ENCODE assay signal across 10 mouse cellular contexts in genomic region chr17:4867754-4868445, GRCm38 (mm10).
DNase-seq lines count a peak whose midpoint lies in the region; ATAC-seq and TF ChIP-seq lines count a peak whose summit lies in the region.
"Had no signal": no experiment of that assay in that cellular context is flagged by ENCODE, and none has a peak within 500 bp of the region (broad histone marks: within the 10 kb centered on the region; RNA-seq: fewer than 3 reads in every experiment).

No protein-coding gene starts in this region.

- peaks cover 4 to 6% of the 10 kb centered on the region in 2 experiments; a peak in 3 of 4 replicates for H3K4me1 ChIP-seq in heart, embryonic 14.5 days (ENCODE audit: control insufficient read depth in 2 of 2, insufficient read depth in 2 of 2, low read length in 2 of 2)
- peaks cover 10% of the 10 kb centered on the region for H3K4me1 ChIP-seq in lung, embryonic 16.5 days (replicated peaks; ENCODE audit: control insufficient read depth, insufficient read depth, low read length)
- no peaks in the 10 kb centered on the region for H3K4me1 ChIP-seq in thymus, adult 2 months (replicated peaks; ENCODE audit: control insufficient read depth, insufficient read depth, low read length)

- H3K27me3 ChIP-seq in heart, embryonic 14.5 days (ENCODE audit: control insufficient read depth, insufficient read depth, low read length), result no peaks in the 10 kb centered on the region
- H3K27me3 ChIP-seq in lung, embryonic 16.5 days (ENCODE audit: control insufficient read depth, insufficient read depth, low read depth, low read length), result no peaks in the 10 kb centered on the region
- no peaks in the 10 kb centered on the region for H3K27me3 ChIP-seq in thymus, adult 2 months (ENCODE audit: control insufficient read depth, insufficient read depth, low read length)
- H3K27me3 ChIP-seq: embryonic facial prominence, embryonic 13.5 days had no signal

- H3K4me3 ChIP-seq in heart, embryonic 14.5 days (ENCODE audit: control insufficient read depth in 1 of 2, insufficient read depth in 1 of 2, low read depth in 1 of 2, low read length in 2 of 2), result no peak overlapping the region
- no peak overlapping the region for H3K4me3 ChIP-seq in lung, embryonic 16.5 days (ENCODE audit: low read length)
- H3K4me3 ChIP-seq in thymus, adult 2 months (ENCODE audit: control insufficient read depth, insufficient read depth, low read length), result no peak overlapping the region
- H3K4me3 ChIP-seq: embryonic facial prominence, embryonic 13.5 days had no signal

- peak overlapping the region; percentile 38 to 45; a peak in 2 of 4 replicates for H3K27ac ChIP-seq in heart, embryonic 14.5 days (replicated peaks in 1 of 2; ENCODE audit: control insufficient read depth in 1 of 2, insufficient read depth in 1 of 2, low read depth in 2 of 2, low read length in 2 of 2)
- H3K27ac ChIP-seq in lung, embryonic 16.5 days (ENCODE audit: low read length), result peak overlapping the region; percentile 39; the same call in 1 of the 2 replicates
- H3K27ac ChIP-seq in thymus, adult 2 months (ENCODE audit: control insufficient read depth, insufficient read depth, low read length), result no peak overlapping the region
- H3K27ac ChIP-seq: embryonic facial prominence, embryonic 13.5 days had no signal

- H3K36me3 ChIP-seq in heart, embryonic 14.5 days (ENCODE audit: control insufficient read depth, insufficient read depth, low read length), result no peaks in the 10 kb centered on the region
- no peaks in the 10 kb centered on the region for H3K36me3 ChIP-seq in lung, embryonic 16.5 days (ENCODE audit: control insufficient read depth, insufficient read depth, low read length)
- no peaks in the 10 kb centered on the region for H3K36me3 ChIP-seq in thymus, adult 2 months (ENCODE audit: control insufficient read depth, insufficient read depth, low read length)
- H3K36me3 ChIP-seq: embryonic facial prominence, embryonic 13.5 days had no signal

- no peak overlapping the region for H3K9ac ChIP-seq in heart, embryonic 14.5 days (ENCODE audit: low read length)
- H3K9ac ChIP-seq in lung, embryonic 16.5 days (ENCODE audit: low read length), result no peak overlapping the region
- H3K9ac ChIP-seq: embryonic facial prominence, embryonic 13.5 days had no signal

- 57% methylated on average over 9 of the region's 9 CpGs for WGBS in heart, embryonic 14.5 days
- WGBS in lung, embryonic 16.5 days, result 57% methylated on average over 9 of the region's 9 CpGs
- WGBS in thymus, adult 2 months, result 47% methylated on average over 9 of the region's 9 CpGs

- no peak overlapping the region for H3K4me2 ChIP-seq in heart, embryonic 14.5 days (ENCODE audit: low read length)
- no peak overlapping the region for H3K4me2 ChIP-seq in lung, embryonic 16.5 days (ENCODE audit: low read depth, low read length)
- H3K4me2 ChIP-seq: embryonic facial prominence, embryonic 13.5 days had no signal

- no peaks in the 10 kb centered on the region for H3K9me3 ChIP-seq in heart, embryonic 14.5 days (ENCODE audit: control insufficient read depth, low read length)
- H3K9me3 ChIP-seq in lung, embryonic 16.5 days (ENCODE audit: control insufficient read depth, low read length), result no peaks in the 10 kb centered on the region
- H3K9me3 ChIP-seq: embryonic facial prominence, embryonic 13.5 days had no signal

- no peak for ATAC-seq in heart, embryonic 14.5 days (ENCODE audit: insufficient number of reproducible peaks, insufficient read depth, low FRiP score, low read depth)
- peak; percentile 70 for ATAC-seq in lung, embryonic 16.5 days (ENCODE audit: low read depth)
- ATAC-seq in monocyte, adult 5-6 weeks (replicated peaks; ENCODE audit: insufficient number of reproducible peaks, low FRiP score, low TSS enrichment, poor library complexity, severe bottlenecking), result no peak
- ATAC-seq: midbrain, embryonic 16.5 days had no signal

- no peak for TF ChIP-seq POLR2A in thymus, adult 2 months (IDR thresholded peaks at IDR 0.05; ENCODE audit: control insufficient read depth, extremely low read depth, insufficient read depth, low read length, poor library complexity)

- TF ChIP-seq CTCF in thymus, adult 2 months (IDR thresholded peaks at IDR 0.05; ENCODE audit: borderline replicate concordance, control insufficient read depth, extremely low read depth, insufficient read depth, low read length, poor library complexity), result no peak

- DNase-seq in 416B (ENCODE audit: low read depth), result peak; percentile 78
- peak; percentile 85 for DNase-seq in adrenal gland, adult 8-10 months
- no peak for DNase-seq in frontal cortex, postnatal 10 days (ENCODE audit: low spot score in 2 of 2)
- no peak for DNase-seq in thymus, adult 2 months
- no peak for DNase-seq in cerebellum, adult 11-12 months

Comparison
In these comparisons a context has a peak if more than half of its experiments do, and no peak if none do; other contexts are left out.
1. DNase-seq: peak in 416B (single experiment) and adrenal gland, adult 8-10 months (single experiment); none in frontal cortex, postnatal 10 days (0 of 2), thymus, adult 2 months (single experiment) and cerebellum, adult 11-12 months (single experiment).